Comparison of ENCODE assay signal across 8 mouse cellular contexts in genomic region chr11:108752301-108752700, GRCm38 (mm10).
A peak's percentile ranks its signal among the peaks of the same experiment; 100 is the strongest.
DNase-seq lines count a peak whose midpoint lies in the region; ATAC-seq lines count a peak whose summit lies in the region.

No protein-coding gene starts in this region.

- no peak overlapping the region for H3K27ac ChIP-seq in kidney, embryonic 16.5 days (ENCODE audit: low read length)
- H3K27ac ChIP-seq in embryonic facial prominence, embryonic 14.5 days (replicated peaks; ENCODE audit: low read depth, low read length) = peak overlapping the region; percentile 57
- no peak overlapping the region for H3K27ac ChIP-seq in heart, embryonic 11.5 days (ENCODE audit: low read depth, low read length)

- H3K9ac ChIP-seq in kidney, embryonic 16.5 days (replicated peaks; ENCODE audit: low read length) = no peak overlapping the region
- H3K9ac ChIP-seq in embryonic facial prominence, embryonic 14.5 days (ENCODE audit: low read depth, low read length) = no peak overlapping the region
- no peak overlapping the region for H3K9ac ChIP-seq in heart, embryonic 11.5 days (ENCODE audit: low read depth, low read length)

- DNase-seq in kidney, adult 11 months = peak; percentile 79
- peak; percentile 32 for DNase-seq in T-cell, adult 2 months (ENCODE audit: low spot score)
- peak; percentile 92 for DNase-seq in embryonic facial prominence, embryonic 14.5 days (ENCODE audit: low spot score)
- peak; percentile 24 to 41 for DNase-seq in layer of hippocampus, postnatal 10 days (ENCODE audit: low spot score in 2 of 2)
- peak; percentile 19 for DNase-seq in naive thymus-derived CD4-positive, alpha-beta T cell, adult 2 months (ENCODE audit: low read depth)
- no peak for DNase-seq in embryo, embryonic 10.5 days (ENCODE audit: low spot score)

- H3K4me3 ChIP-seq in kidney, embryonic 16.5 days (ENCODE audit: low read length) = no peak overlapping the region
- H3K4me3 ChIP-seq in embryonic facial prominence, embryonic 14.5 days (ENCODE audit: low read depth, low read length) = no peak overlapping the region
- no peak overlapping the region for H3K4me3 ChIP-seq in heart, embryonic 11.5 days (ENCODE audit: low read depth, low read length)

- peaks cover 10% of the 10 kb centered on the region; the same call in 1 of the 2 replicates for H3K4me1 ChIP-seq in kidney, embryonic 16.5 days (ENCODE audit: insufficient read depth, low read length)
- peaks cover 30% of the 10 kb centered on the region for H3K4me1 ChIP-seq in embryonic facial prominence, embryonic 14.5 days (ENCODE audit: control insufficient read depth, insufficient read depth, low read length)
- peaks cover 8% of the 10 kb centered on the region for H3K4me1 ChIP-seq in heart, embryonic 11.5 days (ENCODE audit: control insufficient read depth, insufficient read depth, low read length)

- H3K27me3 ChIP-seq in kidney, embryonic 16.5 days (ENCODE audit: insufficient read depth, low read length) = no peaks in the 10 kb centered on the region
- H3K27me3 ChIP-seq in embryonic facial prominence, embryonic 14.5 days (replicated peaks; ENCODE audit: control insufficient read depth, insufficient read depth, low read length) = no peaks in the 10 kb centered on the region
- no peaks in the 10 kb centered on the region for H3K27me3 ChIP-seq in heart, embryonic 11.5 days (ENCODE audit: control insufficient read depth, insufficient read depth, low read length)

- no peaks in the 10 kb centered on the region for H3K9me3 ChIP-seq in kidney, embryonic 16.5 days (ENCODE audit: low read length)
- H3K9me3 ChIP-seq in embryonic facial prominence, embryonic 14.5 days (ENCODE audit: control insufficient read depth, low read length) = no peaks in the 10 kb centered on the region
- H3K9me3 ChIP-seq in heart, embryonic 11.5 days (replicated peaks; ENCODE audit: control insufficient read depth, low read length) = no peaks in the 10 kb centered on the region

- no peak overlapping the region for H3K4me2 ChIP-seq in kidney, embryonic 16.5 days (replicated peaks; ENCODE audit: low read depth, low read length)
- 0 out of 2 replicates have a peak overlapping the region, but pooled peaks have one; percentile 8 for H3K4me2 ChIP-seq in embryonic facial prominence, embryonic 14.5 days (ENCODE audit: low read depth, low read length)
- peak overlapping the region; percentile 7; the same call in 1 of the 2 replicates for H3K4me2 ChIP-seq in heart, embryonic 11.5 days

- H3K36me3 ChIP-seq in kidney, embryonic 16.5 days (ENCODE audit: insufficient read depth, low read length) = no peaks in the 10 kb centered on the region
- H3K36me3 ChIP-seq in embryonic facial prominence, embryonic 14.5 days (ENCODE audit: control insufficient read depth, insufficient read depth, low read length) = no peaks in the 10 kb centered on the region
- no peaks in the 10 kb centered on the region for H3K36me3 ChIP-seq in heart, embryonic 11.5 days (ENCODE audit: control insufficient read depth, insufficient read depth, low read length)

- WGBS in kidney, embryonic 16.5 days = 38% methylated on average over 7 of the region's 7 CpGs
- 22% methylated on average over 7 of the region's 7 CpGs for WGBS in embryonic facial prominence, embryonic 14.5 days
- WGBS in heart, embryonic 11.5 days (ENCODE audit: insufficient replicate concordance) = 25% methylated on average over 7 of the region's 7 CpGs

- ATAC-seq in kidney, embryonic 16.5 days (ENCODE audit: low FRiP score, low TSS enrichment) = no peak
- peak; percentile 87 for ATAC-seq in embryonic facial prominence, embryonic 14.5 days (ENCODE audit: low read depth)
- ATAC-seq in heart, embryonic 11.5 days (replicated peaks; ENCODE audit: insufficient number of reproducible peaks, low FRiP score, low TSS enrichment) = no peak
